Mouse (Mus musculus) hindbrain, postnatal 0 days (tissue): ENCODE data around the gene Lmntd2. TPM values are rescaled to one million over a fixed set of nuclear protein-coding genes. Genes with fewer than 3 reads are reported as not detected.

Source experiments
- ATAC-seq: fragments of 200-750 bp; cut with Nextera tagmentation; 2 replicates; pipeline ENCODE4 v1.8.0; 2017; ENCODE audit warnings: mild to moderate bottlenecking, moderate TSS enrichment, moderate library complexity
- DNase-seq: peaks from one replicate; pipeline ENCODE4 v3.0.0-alpha.2; 2015; ENCODE audit warnings: low spot score
- H3K27ac ChIP-seq: fragments of 300-500 bp; sonication (generic); 2 replicates; pipeline ENCODE4 v1.5.1; 2014; ENCODE audit warnings: mild to moderate bottlenecking
- H3K27me3 ChIP-seq: fragments of 300-500 bp; sonication (generic); 2 replicates; pipeline ENCODE4 v1.6.1; 2014; ENCODE audit warnings: low read length, mixed read lengths; ENCODE audit not compliant: insufficient read depth
- H3K36me3 ChIP-seq: fragments of 300-500 bp; sonication (generic); 2 replicates; pipeline ENCODE4 v1.6.1; 2014; ENCODE audit warnings: low read length, mixed read lengths; ENCODE audit not compliant: insufficient read depth
- H3K4me1 ChIP-seq: fragments of 300-500 bp; sonication (generic); 2 replicates; pipeline ENCODE4 v1.6.1; 2014; ENCODE audit warnings: antibody characterized with exemption, low read length, mixed read lengths; ENCODE audit not compliant: insufficient read depth
- H3K4me2 ChIP-seq: fragments of 300-500 bp; sonication (generic); 2 replicates; pipeline ENCODE4 v1.6.1; 2014; ENCODE audit warnings: low read depth, mild to moderate bottlenecking, low read length, moderate library complexity, mixed read lengths
- H3K4me3 ChIP-seq: fragments of 300-500 bp; sonication (generic); 2 replicates; pipeline ENCODE4 v1.5.1; 2014; ENCODE audit warnings: low read length
- H3K9ac ChIP-seq: fragments of 300-500 bp; sonication (generic); replicated peaks from 2 replicates; pipeline ENCODE4 v1.6.1; 2014; ENCODE audit warnings: mild to moderate bottlenecking, low read length, moderate library complexity, mixed read lengths
- H3K9me3 ChIP-seq: fragments of 300-500 bp; sonication (generic); 2 replicates; pipeline ENCODE4 v1.6.1; 2016; ENCODE audit warnings: low read length, mixed read lengths
- CTCF ChIP-seq: IDR thresholded peaks from 2 replicates; pipeline ENCODE4 v1.5.1; 2016; ENCODE audit warnings: antibody characterized with exemption, control low read depth, low read depth
- WGBS: fragments of 180-500 bp; shearing (Covaris S2); extraction: QIAGEN DNeasy Blood & Tissue Kit; methylation state at CpG from one replicate; pipeline ENCODE4 v1.1.7; 2014; 5-methylcytosine and 5-hydroxymethylcytosine counted together
- polyA plus RNA-seq: library from polyadenylated mRNA; unstranded; fragments of >200 nt; fragmentation: Nextera tagmentation; extraction: Ambion mirVana; gene quantifications from 2 replicates; pipeline ENCODE4 v1.2.1, GENCODE M21; 2015
- total RNA-seq: library from RNA; depleted of rRNA; stranded (reverse); fragments of >200 nt; gene quantifications from 2 replicates; pipeline ENCODE4 v1.2.3, GENCODE M21; 2014

Lmntd2 gene
- total and polyA plus RNA-seq, 2 experiments from 2014 or later: 0.29 TPM; not detected in 1

DNA sequence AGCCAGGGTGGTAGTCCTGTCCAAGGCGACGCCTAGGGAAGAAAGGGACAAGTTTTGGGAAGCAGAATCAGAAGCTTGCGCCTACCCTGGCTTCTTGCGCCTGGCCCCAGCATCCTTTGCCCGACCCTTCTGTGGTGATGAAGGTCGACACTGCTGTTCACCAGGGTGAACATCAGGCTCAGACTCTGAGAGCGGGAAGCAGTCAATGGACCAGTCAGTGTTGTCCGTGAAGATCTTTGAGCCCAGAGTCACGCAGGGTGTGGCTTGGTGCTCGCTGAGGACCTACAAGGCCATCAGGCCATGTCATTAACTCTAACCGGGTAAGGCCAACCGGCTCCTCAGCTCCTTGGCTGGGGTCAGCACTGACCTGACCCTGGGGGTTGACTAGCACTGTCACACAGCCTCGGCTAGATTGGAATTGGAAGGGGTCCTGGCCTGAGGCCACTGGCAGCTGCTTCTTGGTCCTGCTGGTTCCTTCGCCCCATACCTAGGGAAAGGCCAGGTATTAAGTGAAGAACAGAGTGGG, 3.2 kb downstream of the Lmntd2 start:
- 0 out of 2 replicates have a peak, but pooled peaks cover 5% of the 10 kb centered on the region for H3K4me1 ChIP-seq
- no peak for TF ChIP-seq CTCF
- no peaks in the 10 kb centered on the region for H3K9me3 ChIP-seq
- no peak overlapping the region for H3K27ac ChIP-seq
- H3K4me3 ChIP-seq: no peak overlapping the region
- H3K36me3 ChIP-seq: no peaks in the 10 kb centered on the region
- no peak overlapping the region for H3K9ac ChIP-seq
- ATAC-seq (no peak), DNase-seq (no peak)
- no peaks in the 10 kb centered on the region for H3K27me3 ChIP-seq
- no peak overlapping the region for H3K4me2 ChIP-seq
- WGBS: 85% methylated on average over 14 of the region's 14 CpGs

DNA sequence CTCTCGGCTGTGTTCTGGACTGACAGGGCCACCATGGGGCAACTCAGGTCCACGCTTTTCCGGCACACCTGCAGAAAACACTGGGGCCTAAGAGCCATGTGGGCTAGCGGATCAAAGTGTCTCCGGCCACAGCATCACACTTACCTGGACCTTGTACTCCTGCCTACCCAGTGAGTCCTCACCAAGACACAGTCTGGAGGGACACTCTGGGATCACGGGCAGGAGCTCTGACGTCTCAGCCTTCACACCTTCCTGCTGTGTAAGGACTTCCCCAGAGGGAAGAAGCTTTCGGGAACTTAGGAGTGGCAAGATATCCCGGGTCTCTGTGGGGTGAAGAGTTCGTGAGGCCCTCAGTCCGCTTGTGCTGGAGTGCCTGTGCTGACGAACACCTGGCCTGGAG, 3.7 kb downstream of the Lmntd2 start:
- Histone ChIP-seq H3K4me2 (no peak overlapping the region), H3K27me3 (no peaks in the 10 kb centered on the region), H3K4me1 (0 out of 2 replicates have a peak, but pooled peaks cover 3% of the 10 kb centered on the region), H3K9me3 (no peaks in the 10 kb centered on the region), H3K4me3 (no peak overlapping the region), H3K36me3 (no peaks in the 10 kb centered on the region), H3K9ac (no peak overlapping the region), H3K27ac (no peak overlapping the region)
- no peak for TF ChIP-seq CTCF
- ATAC-seq (no peak), DNase-seq (no peak)
- 85% methylated on average over 12 of the region's 12 CpGs for WGBS

DNA sequence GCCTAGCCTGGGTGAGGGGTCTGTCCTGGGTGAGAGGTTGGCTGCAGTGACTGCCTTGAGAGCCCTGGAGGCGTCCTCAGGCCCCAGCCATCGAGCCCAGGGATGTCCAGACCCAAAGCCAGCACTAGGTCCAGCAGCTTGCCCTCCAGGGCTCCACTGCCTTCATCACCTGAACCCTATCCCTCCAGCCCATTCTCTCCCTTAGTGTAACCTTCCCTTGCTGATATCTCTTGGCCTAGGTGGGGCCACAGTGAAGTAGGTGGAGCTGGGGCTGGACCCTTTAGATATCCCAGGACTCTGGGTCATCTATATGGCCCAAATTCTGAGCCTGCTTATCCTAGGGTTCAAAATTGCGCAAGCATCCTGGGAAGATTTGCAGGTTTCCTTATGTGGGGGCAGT, 4.4 kb downstream of the Lmntd2 start:
- no peak for TF ChIP-seq CTCF
- WGBS: 83% methylated on average over 3 of the region's 3 CpGs
- no peak overlapping the region for H3K9ac ChIP-seq
- no peaks in the 10 kb centered on the region for H3K36me3 ChIP-seq
- no peak for ATAC-seq
- H3K4me2 ChIP-seq: no peak overlapping the region
- no peak overlapping the region for H3K4me3 ChIP-seq
- DNase-seq: no peak
- no peaks in the 10 kb centered on the region for H3K4me1 ChIP-seq
- no peak overlapping the region for H3K27ac ChIP-seq
- no peaks in the 10 kb centered on the region for H3K27me3 ChIP-seq
- no peaks in the 10 kb centered on the region for H3K9me3 ChIP-seq

DNA sequence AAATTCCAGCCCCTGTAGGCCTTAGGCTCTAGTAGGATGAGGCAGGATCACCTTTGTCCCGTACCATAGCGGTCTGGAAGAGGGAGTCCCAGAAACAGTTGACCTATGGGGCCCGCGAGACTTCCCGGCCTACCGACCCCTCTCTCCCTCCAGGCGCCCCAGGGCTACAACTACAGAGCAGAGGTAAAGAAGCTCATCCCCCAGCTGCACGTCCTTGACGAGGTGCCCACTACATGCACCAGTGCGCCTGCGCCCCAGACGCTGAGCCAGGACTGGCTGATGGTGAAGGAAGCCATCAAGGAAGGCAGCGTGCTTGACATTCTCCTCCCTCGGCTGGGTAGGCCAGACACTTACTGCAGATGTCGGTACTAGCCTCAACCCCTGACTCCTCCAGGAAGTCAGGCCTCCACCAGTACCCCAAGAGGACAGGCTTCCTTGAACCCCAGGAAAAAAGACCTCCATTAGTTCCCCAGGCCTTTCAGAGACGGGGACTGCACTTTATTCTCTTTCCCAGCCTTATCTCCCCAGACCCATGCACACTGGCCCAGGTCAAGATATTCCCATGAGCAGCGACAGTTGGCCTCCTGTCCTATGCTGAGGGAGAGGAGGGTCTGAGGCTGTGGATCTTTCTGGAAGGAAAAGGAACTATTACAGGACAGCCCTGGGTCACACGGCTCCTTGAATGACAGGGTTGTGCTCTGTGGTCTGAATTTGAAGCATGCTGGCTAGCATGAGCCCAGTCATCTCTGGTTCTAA, 7.5 kb downstream of the Lmntd2 start:
- DNase-seq: no peak
- no peaks in the 10 kb centered on the region for H3K36me3 ChIP-seq
- no peak for TF ChIP-seq CTCF
- no peaks in the 10 kb centered on the region for H3K9me3 ChIP-seq
- WGBS: 92% methylated on average over 18 of the region's 18 CpGs
- H3K4me2 ChIP-seq: no peak overlapping the region
- H3K9ac ChIP-seq: no peak overlapping the region
- no peaks in the 10 kb centered on the region for H3K27me3 ChIP-seq
- no peak overlapping the region for H3K4me3 ChIP-seq
- ATAC-seq: no peak
- no peaks in the 10 kb centered on the region for H3K4me1 ChIP-seq
- H3K27ac ChIP-seq: no peak overlapping the region

DNA sequence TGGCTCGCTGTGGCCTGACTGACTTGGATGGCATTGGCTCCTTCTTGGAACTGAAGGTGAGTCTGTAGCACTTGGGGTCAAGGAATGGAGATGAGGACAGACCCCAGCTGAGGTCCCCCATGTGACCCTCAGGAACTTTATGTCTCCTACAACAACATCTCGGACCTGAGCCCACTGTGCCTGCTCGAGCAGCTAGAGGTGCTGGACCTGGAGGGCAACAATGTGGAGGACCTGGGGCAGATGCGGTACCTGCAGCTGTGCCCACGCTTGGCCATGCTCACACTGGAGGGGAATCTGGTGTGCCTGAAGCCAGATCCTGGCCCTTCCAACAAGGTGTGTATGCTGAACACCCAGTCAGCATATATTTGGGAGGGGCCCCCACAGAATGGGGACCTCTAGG, 8.4 kb downstream of the Lmntd2 start:
- Histone ChIP-seq H3K4me2 (no peak overlapping the region), H3K27me3 (no peaks in the 10 kb centered on the region), H3K36me3 (no peaks in the 10 kb centered on the region), H3K9ac (no peak overlapping the region), H3K9me3 (no peaks in the 10 kb centered on the region), H3K4me1 (no peaks in the 10 kb centered on the region), H3K27ac (no peak overlapping the region), H3K4me3 (no peak overlapping the region)
- no peak for ATAC-seq
- DNase-seq: no peak
- WGBS: 92% methylated on average over 5 of the region's 5 CpGs
- no peak for TF ChIP-seq CTCF

- Histone ChIP-seq H3K36me3 (no peaks in the 10 kb centered on the region), H3K9me3 (no peaks in the 10 kb centered on the region), H3K4me3 (no peak overlapping the region), H3K27me3 (no peaks in the 10 kb centered on the region), H3K27ac (no peak overlapping the region), H3K4me2 (no peak overlapping the region), H3K4me1 (no peaks in the 10 kb centered on the region), H3K9ac (no peak overlapping the region)
- no peak for ATAC-seq
- DNase-seq: no peak
- WGBS: 75% methylated on average over 3 of the region's 3 CpGs
- TF ChIP-seq CTCF: no peak
These were observed 9.3 kb downstream of the Lmntd2 start for GRCm38 (mm10) chr7:141204546-141204945.

DNA sequence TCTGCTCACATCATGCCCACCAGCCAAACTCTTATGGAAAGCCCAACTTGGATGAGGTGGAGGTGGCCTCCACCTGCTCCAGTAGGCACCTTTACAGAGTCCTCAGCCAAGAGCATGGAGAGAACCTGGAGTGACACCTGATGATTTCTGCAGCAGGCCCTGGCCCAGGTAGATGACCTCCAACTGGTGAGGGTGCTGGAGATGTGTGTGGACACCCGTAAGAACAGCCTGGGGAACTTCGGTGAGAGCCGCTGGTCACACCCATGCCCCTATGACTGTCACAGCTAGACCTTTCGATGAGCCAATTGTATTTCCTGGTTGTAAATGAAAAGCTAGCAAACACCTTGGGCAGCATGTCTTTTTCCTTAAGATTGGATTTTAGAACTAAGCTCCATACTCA, 15.8 kb downstream of the Lmntd2 start:
- no peak for ATAC-seq
- Histone ChIP-seq H3K27me3 (no peaks in the 10 kb centered on the region), H3K4me1 (no peaks in the 10 kb centered on the region; the same call in 1 of the 2 replicates), H3K9me3 (no peaks in the 10 kb centered on the region), H3K4me2 (no peak overlapping the region), H3K36me3 (no peaks in the 10 kb centered on the region), H3K4me3 (no peak overlapping the region), H3K9ac (no peak overlapping the region), H3K27ac (no peak overlapping the region)
- no peak for TF ChIP-seq CTCF
- no peak for DNase-seq
- WGBS: 98% methylated on average over 4 of the region's 4 CpGs
